Mouse (Mus musculus): ENCODE results near the gene Lipo3.
"Not testable (repeated sequence)": the region's sequence is repeated elsewhere in the genome, so short reads cannot be mapped to it uniquely, and the experiment has no call there.

Lipo3 gene

DNA sequence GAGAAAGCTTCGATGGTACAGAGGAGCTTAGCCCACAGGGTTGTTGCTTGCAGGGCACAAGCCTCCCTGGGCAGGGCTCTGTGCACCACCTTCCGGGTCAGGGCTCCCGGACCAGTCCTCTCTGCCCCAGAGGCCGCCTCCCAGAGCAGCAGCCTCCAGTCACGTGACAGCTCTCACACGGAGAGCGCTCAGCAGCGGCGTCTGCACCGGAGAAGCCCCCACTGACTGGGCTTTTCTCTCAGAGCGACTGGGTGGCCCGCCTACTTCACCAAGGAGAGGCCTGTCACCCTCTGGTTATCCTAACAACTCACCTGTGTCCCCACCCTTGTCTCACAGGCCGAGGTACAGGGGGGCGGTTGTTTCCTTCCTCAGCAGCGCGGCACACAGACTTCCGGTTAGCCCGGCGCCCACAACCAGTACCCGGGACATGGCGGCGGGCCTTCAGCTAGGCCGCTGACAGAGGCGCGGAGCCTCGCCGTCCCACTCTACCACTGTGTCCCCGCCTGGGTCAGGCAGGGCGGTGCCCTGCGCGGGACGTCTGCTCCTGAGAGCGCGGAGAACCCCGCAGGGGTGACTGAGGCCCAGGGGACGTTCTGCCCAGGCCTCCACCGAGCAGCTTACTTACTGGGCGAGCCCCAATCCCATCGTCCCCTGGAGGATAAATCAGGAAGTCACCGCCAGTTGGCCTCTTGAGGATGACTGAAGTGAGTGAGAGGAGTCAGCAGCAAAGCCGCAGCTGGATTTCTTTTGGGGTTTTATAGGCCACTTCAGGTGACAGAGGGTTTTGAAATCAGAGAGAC lies at the start of gene Lipo3:
Gene Lipo3, minus strand, starts transcription at position 665 of the 800 bp plus-strand sequence.
- DNase-seq (ENCODE audit: low read depth, low spot score), result peak; percentile 18

DNA sequence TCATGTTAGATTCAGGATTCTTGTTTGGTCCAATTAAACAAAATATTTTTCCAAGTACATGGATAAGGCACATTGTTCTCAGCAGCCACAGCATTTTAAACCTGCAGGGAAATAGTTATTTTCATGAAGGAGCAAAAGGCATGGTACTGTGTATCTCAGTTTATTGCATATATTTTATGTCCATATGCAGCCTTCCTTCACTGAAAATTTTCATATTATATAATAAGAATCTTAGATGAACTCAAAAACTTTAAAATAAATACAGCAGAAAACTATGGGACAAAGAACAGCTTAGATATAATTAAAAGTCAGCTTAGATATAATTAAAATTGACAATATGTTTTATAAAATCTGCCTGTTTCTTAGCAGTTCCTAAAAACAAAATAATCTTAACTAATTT lies 25.6 kb upstream of the Lipo3 start, which contains the start of gene Lipo1:
Gene Lipo1, minus strand, starts transcription at position 101 of the 400 bp plus-strand sequence.
- DNase-seq (ENCODE audit: low read depth, low spot score), result not testable (repeated sequence)

DNA sequence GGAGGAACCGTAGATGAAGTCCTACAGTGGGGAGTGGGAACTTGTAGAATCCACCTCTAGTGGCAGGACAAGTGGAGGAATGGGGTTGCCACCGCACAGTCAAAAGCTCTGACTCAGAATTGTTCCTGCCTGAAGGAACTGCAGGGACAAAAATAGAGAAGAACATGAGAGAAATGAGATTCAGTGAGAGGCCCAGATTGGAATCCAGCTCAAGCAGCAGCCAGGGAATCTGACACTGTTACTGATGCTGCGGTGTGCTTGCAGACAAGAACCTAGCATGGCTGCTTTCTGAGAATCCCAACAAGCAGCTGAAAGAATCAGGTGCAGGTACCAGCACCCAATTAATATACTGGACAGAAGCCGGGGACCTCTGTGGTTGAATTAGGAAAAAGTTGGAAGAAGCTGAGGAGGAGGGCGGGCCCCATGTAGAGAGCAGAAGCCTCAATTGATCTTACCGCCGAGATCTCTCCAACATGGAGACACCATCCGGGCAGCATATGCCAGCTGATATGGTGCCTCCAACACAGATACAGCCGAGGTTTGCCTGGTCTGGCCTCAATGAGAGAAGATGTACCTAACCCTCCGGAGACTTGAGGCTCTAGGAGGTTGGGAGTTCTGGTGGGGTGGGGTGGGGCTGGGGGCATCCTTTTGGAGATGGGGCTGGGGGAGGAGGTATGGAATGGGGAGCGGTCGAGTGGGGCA lies 25.0 kb upstream of the Lipo3 start:
- no peak for DNase-seq (ENCODE audit: low read depth, low spot score)

DNA sequence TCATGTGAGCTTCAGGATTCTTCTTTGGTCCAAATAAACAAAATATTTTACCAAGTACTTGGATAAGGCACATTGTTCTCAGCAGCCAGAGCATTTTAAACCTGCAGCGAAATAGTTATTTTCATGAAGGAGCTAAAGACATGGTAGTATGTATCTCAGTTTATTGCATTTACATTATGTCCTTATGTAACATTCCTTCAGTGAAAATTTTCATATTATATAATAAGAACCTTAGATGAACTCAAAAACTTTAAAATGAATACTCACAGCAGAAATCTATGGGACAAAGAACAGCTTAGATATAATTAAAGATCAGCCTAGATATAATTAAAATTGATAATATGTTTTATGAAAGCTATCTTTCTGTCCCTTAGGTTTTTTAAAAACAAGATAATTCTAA lies 10.5 kb downstream of the Lipo3 start, which contains the start of gene Lipo2:
Gene Lipo2, minus strand, starts transcription at position 101 of the 400 bp plus-strand sequence.
- DNase-seq (ENCODE audit: low read depth, low spot score), result not testable (repeated sequence)

DNA sequence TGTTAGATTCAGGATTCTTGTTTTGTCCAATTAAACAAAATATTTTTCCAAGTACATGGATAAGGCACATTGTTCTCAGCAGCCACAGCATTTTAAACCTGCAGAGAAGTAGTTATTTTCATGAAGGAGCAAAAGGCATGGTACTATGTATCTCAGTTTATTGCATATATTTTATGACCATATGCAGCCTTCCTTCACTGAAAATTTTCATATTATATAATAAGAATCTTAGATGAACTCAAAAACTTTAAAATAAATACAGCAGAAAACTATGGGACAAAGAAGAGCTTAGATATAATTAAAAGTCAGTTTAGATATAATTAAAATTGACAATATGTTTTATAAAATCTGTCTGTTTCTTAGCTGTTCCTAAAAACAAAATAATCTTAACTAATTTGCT lies 136.6 kb downstream of the Lipo3 start, which contains the start of gene Gm8978:
Gene Gm8978, minus strand, starts transcription at position 101 of the 400 bp plus-strand sequence.
- not testable (repeated sequence) for DNase-seq (ENCODE audit: low read depth, low spot score)

DNA sequence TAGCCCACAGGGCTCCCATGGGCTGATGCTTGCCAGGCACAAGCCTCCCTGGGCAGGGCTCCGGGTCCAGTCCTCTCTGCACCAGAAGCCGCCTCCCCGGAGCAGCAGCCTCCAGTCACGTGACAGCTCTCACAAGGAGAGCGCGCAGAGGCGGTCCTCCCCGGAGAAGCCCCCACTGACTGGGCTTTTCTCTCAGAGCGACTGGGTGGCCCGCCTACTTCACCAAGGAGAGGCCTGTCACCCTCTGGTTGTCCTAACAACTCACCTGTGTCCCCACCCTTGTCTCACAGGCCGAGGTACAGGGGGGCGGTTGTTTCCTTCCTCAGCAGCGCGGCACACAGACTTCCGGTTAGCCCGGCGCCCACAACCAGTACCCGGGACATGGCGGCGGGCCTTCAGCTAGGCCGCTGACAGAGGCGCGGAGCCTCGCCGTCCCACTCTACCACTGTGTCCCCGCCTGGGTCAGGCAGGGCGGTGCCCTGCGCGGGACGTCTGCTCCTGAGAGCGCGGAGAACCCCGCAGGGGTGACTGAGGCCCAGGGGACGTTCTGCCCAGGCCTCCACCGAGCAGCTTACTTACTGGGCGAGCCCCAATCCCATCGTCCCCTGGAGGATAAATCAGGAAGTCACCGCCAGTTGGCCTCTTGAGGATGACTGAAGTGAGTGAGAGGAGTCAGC lies 172.0 kb downstream of the Lipo3 start:
- DNase-seq (ENCODE audit: low read depth, low spot score), result peak; percentile 42

DNA sequence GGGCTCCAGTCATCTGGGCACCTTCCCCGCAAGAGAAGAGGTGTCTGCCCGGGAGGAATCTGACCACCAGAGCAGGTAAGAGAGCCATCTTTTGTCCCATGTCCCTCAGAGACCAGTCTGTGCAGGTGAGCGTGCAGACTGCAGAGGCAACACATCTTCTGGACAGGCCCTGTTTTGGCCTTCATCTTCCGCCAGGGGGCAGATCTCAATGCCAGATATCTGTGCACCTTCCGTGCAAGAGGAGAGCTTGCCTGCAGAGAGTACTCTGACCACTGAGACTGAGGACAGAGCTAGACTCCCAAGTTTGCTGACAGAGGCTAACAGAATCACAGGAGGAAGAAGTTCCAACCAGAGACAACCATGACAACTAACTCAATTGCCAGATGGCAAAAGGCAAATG lies 193.2 kb downstream of the Lipo3 start:
- not testable (repeated sequence) for DNase-seq (ENCODE audit: low read depth, low spot score)

DNA sequence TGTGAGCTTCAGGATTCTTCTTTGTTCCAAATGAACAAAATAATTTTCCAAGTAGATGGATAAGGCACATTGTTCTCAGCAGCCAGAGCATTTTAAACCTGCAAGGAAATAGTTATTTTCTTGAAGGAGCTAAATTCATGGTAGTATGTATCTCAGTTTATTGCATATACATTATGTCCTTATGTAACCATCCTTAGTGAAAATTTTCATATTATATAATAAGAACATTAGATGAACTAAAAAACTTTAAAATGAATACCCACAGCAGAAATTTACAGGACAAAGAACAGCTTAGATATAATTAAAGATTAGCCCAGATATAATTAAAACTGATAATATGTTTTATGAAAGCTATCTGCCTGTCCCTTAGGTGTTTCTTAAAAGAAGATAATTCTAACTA lies 244.1 kb downstream of the Lipo3 start, which contains the start of gene Lipo4:
Gene Lipo4, minus strand, starts transcription at position 101 of the 400 bp plus-strand sequence.
- no peak for DNase-seq (ENCODE audit: low read depth, low spot score)

All from WW6 (cell line).